Mouse (Mus musculus) kidney, embryonic 16.5 days (tissue): ENCODE data around the gene Ibsp. TPM values are rescaled to one million over a fixed set of nuclear protein-coding genes. Genes with fewer than 3 reads are reported as not detected.

Experiments
- ATAC-seq: fragments of 200-750 bp; cut with Nextera tagmentation; 2 replicates; pipeline ENCODE4 v1.8.0; 2017; ENCODE audit warnings: moderate TSS enrichment; ENCODE audit not compliant: low FRiP score, low TSS enrichment
- H3K27ac ChIP-seq: fragments of 300-500 bp; sonication (generic); 2 replicates; pipeline ENCODE4 v1.5.1; 2014; ENCODE audit warnings: low read length
- H3K27me3 ChIP-seq: fragments of 300-500 bp; sonication (generic); 2 replicates; pipeline ENCODE4 v1.6.1; 2014; ENCODE audit warnings: low read length, control low read depth, mixed read lengths; ENCODE audit not compliant: insufficient read depth
- H3K36me3 ChIP-seq: fragments of 300-500 bp; sonication (generic); 2 replicates; pipeline ENCODE4 v1.6.1; 2014; ENCODE audit warnings: low read length, control low read depth, mixed read lengths; ENCODE audit not compliant: insufficient read depth
- H3K4me1 ChIP-seq: fragments of 300-500 bp; sonication (generic); 2 replicates; pipeline ENCODE4 v1.6.1; 2014; ENCODE audit warnings: low read length, control low read depth, mixed read lengths; ENCODE audit not compliant: insufficient read depth
- H3K4me2 ChIP-seq: fragments of 300-500 bp; sonication (generic); replicated peaks from 2 replicates; pipeline ENCODE4 v1.6.1; 2014; ENCODE audit warnings: low read depth, low read length
- H3K4me3 ChIP-seq: fragments of 300-500 bp; sonication (generic); 2 replicates; pipeline ENCODE4 v1.5.1; 2014; ENCODE audit warnings: mild to moderate bottlenecking, low read length
- H3K9ac ChIP-seq: fragments of 300-500 bp; sonication (generic); replicated peaks from 2 replicates; pipeline ENCODE4 v1.6.1; 2014; ENCODE audit warnings: low read length
- H3K9me3 ChIP-seq: fragments of 300-500 bp; sonication (generic); 2 replicates; pipeline ENCODE4 v1.6.1; 2016; ENCODE audit warnings: low read length, control low read depth
- WGBS: fragments of 180-500 bp; shearing (Covaris S2); extraction: QIAGEN DNeasy Blood & Tissue Kit; methylation state at CpG from one replicate; pipeline ENCODE4 v1.1.7; 2014; 5-methylcytosine and 5-hydroxymethylcytosine counted together
- polyA plus RNA-seq: library from polyadenylated mRNA; unstranded; fragments of >200 nt; fragmentation: Nextera tagmentation; extraction: Ambion mirVana; gene quantifications from 2 replicates; pipeline ENCODE4 v1.2.1, GENCODE M21; 2015

The Ibsp gene
- 0.32 and 1.1 TPM in 2 replicates for polyA plus RNA-seq

- 64% methylated on average over 6 of the region's 6 CpGs for WGBS
- no peaks in the 10 kb centered on the region for H3K36me3 ChIP-seq
- H3K4me2 ChIP-seq: no peak within 1 kb of the TSS
- no peaks in the 10 kb centered on the region for H3K9me3 ChIP-seq
- H3K4me3 ChIP-seq: no peak within 1 kb of the TSS
- H3K27me3 ChIP-seq: no peaks in the 10 kb centered on the region
- no peak within 1 kb of the TSS for H3K9ac ChIP-seq
- H3K27ac ChIP-seq: no peak within 1 kb of the TSS
- no peaks in the 10 kb centered on the region for H3K4me1 ChIP-seq
- ATAC-seq: no peak
Observed at GRCm38 (mm10) chr5:104298994-104299393, at the start of gene Ibsp. Ibsp (plus strand) TSS chr5:104299171.

- Histone ChIP-seq H3K9me3 (no peaks in the 10 kb centered on the region), H3K4me2 (no peak overlapping the region), H3K9ac (no peak overlapping the region), H3K27ac (no peak overlapping the region), H3K4me1 (no peaks in the 10 kb centered on the region), H3K36me3 (no peaks in the 10 kb centered on the region), H3K4me3 (no peak overlapping the region), H3K27me3 (no peaks in the 10 kb centered on the region)
- WGBS: 89% methylated on average over 5 of the region's 5 CpGs
- no peak for ATAC-seq
Observed at GRCm38 (mm10) chr5:104251811-104252210, 47.2 kb upstream of the Ibsp start.

DNA sequence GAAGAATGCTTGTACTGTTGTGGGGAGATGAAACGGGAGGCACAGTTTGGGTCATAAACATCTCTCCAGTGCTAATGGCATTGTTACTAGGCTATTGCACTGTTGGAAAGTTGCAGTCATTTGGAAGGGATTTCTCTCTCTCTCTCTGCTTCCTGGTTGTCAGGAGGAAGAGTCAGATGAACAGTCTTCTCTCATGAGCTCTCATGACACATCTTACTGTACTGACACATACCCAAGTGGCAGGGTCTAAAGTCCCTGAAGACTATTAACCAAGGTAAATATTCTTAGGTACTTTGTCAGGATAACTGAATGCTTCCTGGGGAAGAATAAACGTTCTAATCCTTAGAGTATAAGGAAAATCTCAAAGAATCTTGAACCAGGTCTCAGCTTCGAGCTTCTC lies 42.4 kb upstream of the Ibsp start:
- Histone ChIP-seq H3K9ac (no peak overlapping the region), H3K4me3 (no peak overlapping the region), H3K9me3 (no peaks in the 10 kb centered on the region), H3K27me3 (no peaks in the 10 kb centered on the region), H3K4me2 (no peak overlapping the region), H3K4me1 (no peaks in the 10 kb centered on the region), H3K27ac (no peak overlapping the region), H3K36me3 (no peaks in the 10 kb centered on the region)
- WGBS: 63% methylated on average over 3 of the region's 3 CpGs
- no peak for ATAC-seq

DNA sequence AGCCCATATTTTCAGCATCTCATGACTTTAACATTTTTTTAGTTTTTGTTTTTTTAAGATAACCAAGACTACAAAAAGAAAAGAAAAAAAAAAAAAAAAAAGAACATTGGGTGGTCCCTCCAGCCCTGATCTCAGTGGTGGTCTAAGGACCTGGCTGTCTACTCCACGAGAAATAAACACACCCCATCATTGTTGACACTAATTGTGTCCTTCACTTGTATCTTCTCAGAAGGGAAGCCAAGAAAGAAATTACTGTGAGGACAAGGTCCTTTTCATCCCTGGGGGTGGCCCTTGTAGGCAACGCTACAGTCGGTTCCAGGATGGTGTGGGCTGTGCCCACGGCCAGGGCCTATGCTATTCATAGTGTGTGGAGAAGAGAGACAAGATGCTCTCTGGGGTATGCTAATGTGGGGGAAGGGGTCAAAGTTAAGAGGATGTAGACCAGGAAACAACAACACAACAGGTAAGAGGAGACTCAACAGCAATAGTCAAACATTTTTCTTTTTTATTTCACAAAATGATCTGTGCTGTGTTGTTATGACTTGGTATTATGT lies 37.0 kb upstream of the Ibsp start:
- H3K4me1 ChIP-seq: no peaks in the 10 kb centered on the region
- 83% methylated on average over 4 of the region's 4 CpGs for WGBS
- H3K9ac ChIP-seq: no peak overlapping the region
- no peak for ATAC-seq
- H3K27me3 ChIP-seq: no peaks in the 10 kb centered on the region
- no peaks in the 10 kb centered on the region for H3K36me3 ChIP-seq
- no peak overlapping the region for H3K4me2 ChIP-seq
- H3K4me3 ChIP-seq: no peak overlapping the region
- H3K27ac ChIP-seq: no peak overlapping the region
- H3K9me3 ChIP-seq: no peaks in the 10 kb centered on the region

DNA sequence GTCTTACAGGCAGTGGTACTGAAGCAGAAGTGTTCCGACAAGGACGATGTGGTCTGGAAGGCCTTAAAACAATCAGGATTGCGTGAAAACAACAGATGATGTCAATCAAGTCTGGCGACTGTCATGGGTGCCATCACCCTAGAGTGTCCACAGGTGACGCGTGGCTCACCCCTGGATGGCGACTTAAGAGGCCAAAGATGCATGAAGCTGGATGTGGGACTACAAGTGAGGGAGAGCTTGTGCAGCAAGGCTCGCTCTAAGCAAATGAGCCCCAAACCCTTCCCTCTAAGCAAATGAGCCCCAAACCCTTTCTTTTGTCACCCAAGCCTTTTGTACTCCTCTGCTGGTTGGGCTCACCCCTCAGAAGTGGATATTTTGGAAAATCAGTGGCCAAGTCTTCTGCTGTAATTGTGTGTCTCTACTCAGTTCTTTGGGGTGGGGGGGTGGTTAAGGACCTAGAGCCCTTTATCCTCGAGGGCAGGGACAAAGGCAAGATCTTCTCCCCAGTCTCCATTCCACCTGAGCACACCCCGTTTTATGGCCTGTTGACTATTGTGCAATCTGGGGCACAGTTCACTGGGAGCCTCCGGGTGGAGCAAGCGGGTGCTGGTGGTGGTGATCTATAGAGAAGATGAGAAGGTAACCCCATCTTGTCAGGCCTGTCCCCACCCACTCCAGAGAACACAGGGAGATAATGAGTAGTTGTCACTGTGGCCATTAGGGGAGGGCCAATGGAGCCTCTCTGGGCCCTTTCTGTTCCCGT lies 35.8 kb upstream of the Ibsp start:
- 82% methylated on average over 13 of the region's 13 CpGs for WGBS
- Histone ChIP-seq H3K36me3 (no peaks in the 10 kb centered on the region), H3K4me3 (no peak overlapping the region), H3K4me2 (no peak overlapping the region), H3K4me1 (no peaks in the 10 kb centered on the region), H3K9ac (no peak overlapping the region), H3K9me3 (no peaks in the 10 kb centered on the region), H3K27me3 (no peaks in the 10 kb centered on the region), H3K27ac (no peak overlapping the region)
- no peak for ATAC-seq

- Histone ChIP-seq H3K27ac (no peak overlapping the region), H3K4me3 (no peak overlapping the region), H3K4me1 (no peaks in the 10 kb centered on the region), H3K9ac (no peak overlapping the region), H3K27me3 (no peaks in the 10 kb centered on the region), H3K4me2 (no peak overlapping the region), H3K9me3 (no peaks in the 10 kb centered on the region), H3K36me3 (no peaks in the 10 kb centered on the region)
- WGBS: 80% methylated on average over 6 of the region's 6 CpGs
- no peak for ATAC-seq
Observed at GRCm38 (mm10) chr5:104294201-104294600, 4.8 kb upstream of the Ibsp start.

GRCm38 (mm10) chr5:104314073-104314472 lies 15.1 kb downstream of the Ibsp start:
- no peaks in the 10 kb centered on the region for H3K4me1 ChIP-seq
- H3K9ac ChIP-seq: no peak overlapping the region
- H3K9me3 ChIP-seq: no peaks in the 10 kb centered on the region
- H3K4me3 ChIP-seq: no peak overlapping the region
- 87% methylated on average over 1 of the region's 1 CpGs for WGBS
- no peak overlapping the region for H3K27ac ChIP-seq
- H3K4me2 ChIP-seq: no peak overlapping the region
- H3K27me3 ChIP-seq: no peaks in the 10 kb centered on the region
- no peaks in the 10 kb centered on the region for H3K36me3 ChIP-seq
- ATAC-seq: no peak

DNA sequence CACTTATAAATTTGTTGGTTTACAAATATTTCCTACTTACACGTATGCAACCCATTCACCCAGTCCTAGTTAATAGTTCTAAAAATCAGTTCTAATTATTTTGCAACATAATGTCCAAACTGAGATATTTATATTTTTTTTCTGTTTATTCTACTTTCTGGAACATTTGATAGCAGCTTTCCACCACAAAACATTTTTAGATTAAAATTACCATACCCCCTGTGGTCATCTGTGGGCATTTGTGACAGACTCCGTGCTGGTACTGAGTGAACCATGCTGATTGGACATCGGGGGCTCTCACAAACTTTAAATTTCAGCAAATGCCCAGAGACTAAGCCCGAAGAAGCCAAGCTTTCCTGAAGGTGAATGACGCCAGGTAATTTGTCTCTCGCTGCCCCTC lies 26.1 kb downstream of the Ibsp start, which contains the start of gene Mepe:
TSS of gene Mepe (plus strand) at position 301 of the 400 bp plus-strand sequence.
- ATAC-seq: no peak
- Histone ChIP-seq H3K4me1 (no peaks in the 10 kb centered on the region), H3K4me2 (no peak within 1 kb of the TSS), H3K9ac (no peak within 1 kb of the TSS), H3K4me3 (no peak within 1 kb of the TSS), H3K9me3 (no peaks in the 10 kb centered on the region), H3K27ac (no peak within 1 kb of the TSS), H3K27me3 (no peaks in the 10 kb centered on the region), H3K36me3 (no peaks in the 10 kb centered on the region)
- 88% methylated on average over 6 of the region's 6 CpGs for WGBS

DNA sequence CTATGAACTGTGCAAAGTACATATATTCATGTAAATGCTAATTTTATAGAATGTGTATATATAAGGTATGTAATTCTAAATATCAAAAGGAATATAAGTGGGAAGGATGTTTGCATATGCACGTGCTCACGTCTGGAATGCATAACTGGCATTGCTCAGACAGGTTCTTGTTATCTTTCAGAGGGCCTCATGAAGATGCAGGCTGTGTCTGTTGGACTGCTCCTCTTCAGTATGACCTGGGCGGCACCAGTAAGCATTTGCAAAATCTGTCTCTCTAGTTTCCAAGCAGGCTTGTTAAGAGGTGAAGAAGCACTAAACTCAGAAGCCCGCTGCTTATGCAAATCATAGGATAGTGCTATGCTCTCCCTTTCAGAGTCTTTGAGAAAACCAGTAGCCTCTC lies 27.9 kb downstream of the Ibsp start:
- no peak for ATAC-seq
- H3K9me3 ChIP-seq: no peaks in the 10 kb centered on the region
- 76% methylated on average over 4 of the region's 4 CpGs for WGBS
- H3K36me3 ChIP-seq: no peaks in the 10 kb centered on the region
- H3K4me1 ChIP-seq: no peaks in the 10 kb centered on the region
- no peak overlapping the region for H3K4me2 ChIP-seq
- H3K27me3 ChIP-seq: no peaks in the 10 kb centered on the region
- no peak overlapping the region for H3K4me3 ChIP-seq
- no peak overlapping the region for H3K9ac ChIP-seq
- no peak overlapping the region for H3K27ac ChIP-seq

DNA sequence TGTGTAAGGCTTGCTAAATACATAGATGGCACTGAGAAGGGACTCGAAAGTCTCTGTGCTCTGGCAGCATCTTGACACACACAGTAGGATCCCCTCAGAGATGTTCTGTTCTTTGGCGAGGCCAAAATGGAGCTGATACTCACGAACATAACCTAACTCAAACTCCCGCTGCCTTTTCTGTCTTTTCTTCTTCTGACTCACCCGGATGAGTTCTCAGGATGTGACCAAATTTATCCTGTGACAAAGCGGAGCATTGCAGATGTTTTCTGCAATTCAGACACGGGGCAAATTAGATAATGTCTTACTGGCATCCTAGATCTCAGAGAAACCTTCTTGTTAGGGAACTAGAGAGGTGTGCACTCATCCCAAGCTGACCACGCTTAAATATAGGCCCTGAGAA lies 28.4 kb downstream of the Ibsp start:
- H3K36me3 ChIP-seq: no peaks in the 10 kb centered on the region
- 87% methylated on average over 8 of the region's 8 CpGs for WGBS
- H3K27ac ChIP-seq: no peak overlapping the region
- no peaks in the 10 kb centered on the region for H3K9me3 ChIP-seq
- no peaks in the 10 kb centered on the region for H3K27me3 ChIP-seq
- no peak overlapping the region for H3K9ac ChIP-seq
- no peak overlapping the region for H3K4me3 ChIP-seq
- H3K4me2 ChIP-seq: no peak overlapping the region
- ATAC-seq: no peak
- H3K4me1 ChIP-seq: no peaks in the 10 kb centered on the region
